Mouse (Mus musculus) MEL (cell line): ENCODE measurements around the gene Smad6.

Source experiments
- BHLHE40 ChIP-seq: IDR thresholded peaks from 2 replicates; pipeline ENCODE4 v1.6.1; 2012; ENCODE audit warnings: low read depth, mild to moderate bottlenecking, inconsistent platforms, low read length, improper control_type of control experiment, borderline replicate concordance
- EP300 ChIP-seq, 2 experiments: IDR thresholded peaks; 2 replicates each; pipeline ENCODE4 v1.6.1; 2011; ENCODE audit warnings: improper control_type of control experiment in 2 of 2, low read length in 2 of 2, low read depth in 1 of 2, mild to moderate bottlenecking in 1 of 2
- MAX ChIP-seq: IDR thresholded peaks from 2 replicates; pipeline ENCODE4 v1.6.1; 2011; ENCODE audit warnings: low read length, improper control_type of control experiment
- MEF2A ChIP-seq: IDR thresholded peaks from 2 replicates; pipeline ENCODE4 v1.6.1; 2014; ENCODE audit warnings: low read depth, mild to moderate bottlenecking, inconsistent platforms, low read length, improper control_type of control experiment; ENCODE audit not compliant: poor library complexity, insufficient replicate concordance, severe bottlenecking; ENCODE audit errors: extremely low read depth
- MYC ChIP-seq: IDR thresholded peaks from 2 replicates; pipeline ENCODE4 v1.6.1; 2011; ENCODE audit warnings: low read depth, mild to moderate bottlenecking, low read length, improper control_type of control experiment, moderate library complexity
- POLR2A ChIP-seq, 2 experiments: IDR thresholded peaks; 2 replicates each; pipeline ENCODE4 v1.6.1; 2011 to 2012; ENCODE audit warnings: low read length in 2 of 2, mild to moderate bottlenecking in 2 of 2, control low read depth in 1 of 2, improper control_type of control experiment in 1 of 2, low read depth in 1 of 2, moderate library complexity in 1 of 2; ENCODE audit not compliant: control insufficient read depth in 1 of 2, insufficient read depth in 1 of 2, poor library complexity in 1 of 2
- POLR2AphosphoS2 ChIP-seq: IDR thresholded peaks from 2 replicates; pipeline ENCODE4 v1.6.1; 2011; ENCODE audit warnings: low read length, improper control_type of control experiment
- TAL1 ChIP-seq: IDR thresholded peaks from 2 replicates; pipeline ENCODE4 v1.6.1; 2012; ENCODE audit warnings: mild to moderate bottlenecking, inconsistent platforms, low read length, moderate library complexity, mixed read lengths
- TBP ChIP-seq: IDR thresholded peaks from 2 replicates; pipeline ENCODE4 v1.8.0; 2011; ENCODE audit warnings: low read depth, low read length, improper control_type of control experiment
- ZNF384 ChIP-seq: IDR thresholded peaks from 2 replicates; pipeline ENCODE4 v1.6.1; 2012; ENCODE audit warnings: low read depth, mild to moderate bottlenecking, inconsistent platforms, low read length, improper control_type of control experiment

GRCm38 (mm10) chr9:63959129-63959932 lies 62.5 kb downstream of the Smad6 start:
- TF ChIP-seq BHLHE40 = no peak
- no peak for TF ChIP-seq TBP
- TF ChIP-seq ZNF384 = no peak
- no peak for TF ChIP-seq POLR2A (IDR thresholded peaks at IDR 0.05; ENCODE audit: control insufficient read depth in 1 of 2, insufficient read depth in 1 of 2, low read depth in 1 of 2, low read length in 2 of 2, poor library complexity in 1 of 2)
- no peak for TF ChIP-seq EP300 (IDR thresholded peaks at IDR 0.05; ENCODE audit: low read depth in 1 of 2, low read length in 2 of 2)
- no peak for TF ChIP-seq POLR2AphosphoS2
- TF ChIP-seq MEF2A = no peak
- TF ChIP-seq MAX = no peak
- no peak for TF ChIP-seq MYC
- no peak for TF ChIP-seq TAL1
